Mouse (Mus musculus) forelimb bud, embryonic 11.5 days (tissue): Measurements from ENCODE around the gene Hddc2.
"Not testable (repeated sequence)": the region's sequence is repeated elsewhere in the genome, so short reads cannot be mapped to it uniquely, and the experiment has no call there.

ENCODE experiments used
- DNase-seq: peaks from one replicate; pipeline ENCODE4 v3.0.0-alpha.2; 2012; ENCODE audit warnings: low read depth, low spot score

The Hddc2 gene

GRCm38 (mm10) chr10:31354141-31354540, 41.0 kb downstream of the Hddc2 start:
- no peak for DNase-seq

DNA sequence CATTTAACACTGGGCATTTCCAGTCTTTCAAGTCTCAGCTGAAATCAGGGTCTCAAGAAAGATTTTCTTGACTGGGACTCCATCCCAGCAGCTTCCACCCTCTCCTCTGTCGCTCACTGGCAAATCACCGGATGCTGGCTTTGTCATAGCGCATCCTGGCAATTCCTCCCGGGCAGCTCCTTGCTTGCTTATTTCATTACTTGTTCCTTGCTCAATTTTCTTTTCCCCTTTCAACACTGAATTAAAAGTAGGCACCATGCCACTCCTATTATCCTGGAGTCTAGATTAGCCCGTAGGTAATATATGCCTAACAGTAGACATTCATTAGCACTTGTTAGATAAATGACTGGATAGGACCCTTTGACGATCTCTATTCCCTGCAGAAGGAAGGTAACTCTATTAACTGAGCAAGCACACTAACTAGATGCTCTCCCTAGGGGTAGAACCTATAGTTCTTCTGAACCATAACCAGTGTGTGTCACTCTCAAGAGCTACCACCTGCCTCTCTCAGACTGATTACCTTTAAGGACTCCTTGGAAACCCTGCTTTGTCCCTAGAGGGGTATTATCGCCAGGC, 41.8 kb downstream of the Hddc2 start:
- no peak for DNase-seq

DNA sequence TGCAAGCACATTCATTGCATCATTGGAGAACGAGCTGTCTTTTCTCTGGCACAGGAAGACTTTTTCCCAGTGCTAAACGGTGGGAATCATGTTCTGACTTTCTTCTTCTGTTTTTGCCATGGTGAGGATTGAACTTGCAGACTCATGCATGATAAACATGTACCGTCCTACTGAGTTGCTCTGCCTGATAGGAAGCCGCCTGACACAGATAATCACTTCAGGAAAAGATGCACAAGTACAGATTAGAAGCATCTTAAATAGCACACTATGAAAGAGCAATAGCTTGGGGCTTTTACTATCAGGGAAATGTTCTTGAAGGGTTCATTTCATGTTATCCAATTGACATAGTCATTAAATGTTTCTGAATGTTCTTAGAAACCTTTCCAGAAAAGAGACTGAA, 46.6 kb downstream of the Hddc2 start:
- DNase-seq = no peak

GRCm38 (mm10) chr10:31370200-31370599, 57.0 kb downstream of the Hddc2 start:
- DNase-seq = not testable (repeated sequence)
